ENCODE assay signal across 9 mouse cellular contexts in the genomic region with DNA sequence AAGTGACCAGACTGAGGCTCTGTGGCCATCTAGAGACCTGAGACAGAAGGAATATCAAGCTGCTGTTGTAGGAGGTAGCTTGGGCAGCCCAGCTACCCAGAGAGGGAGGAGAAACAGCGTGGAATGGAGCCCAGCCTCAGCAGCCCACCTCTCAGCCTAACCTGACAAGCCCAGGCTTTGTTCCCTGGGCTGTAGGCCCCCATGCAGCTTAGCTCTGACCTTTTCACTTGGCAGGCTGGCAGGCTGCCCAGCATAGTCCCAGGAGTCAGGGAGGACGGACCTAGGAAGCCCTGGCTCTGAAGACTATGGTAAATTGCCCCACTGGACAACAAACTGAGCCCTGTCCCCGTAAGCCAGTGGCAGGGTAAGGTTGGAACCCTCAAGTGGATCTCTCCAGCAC.
DNase-seq lines count a peak whose midpoint lies in the region; ATAC-seq and TF ChIP-seq lines count a peak whose summit lies in the region.
"Had no signal": no experiment of that assay in that cellular context is flagged by ENCODE, and none has a peak within 500 bp of the region (broad histone marks: within the 10 kb centered on the region; RNA-seq: fewer than 3 reads in every experiment).

No protein-coding gene starts in this region.

- no peaks in the 10 kb centered on the region for H3K36me3 ChIP-seq in embryonic facial prominence, embryonic 13.5 days
- H3K36me3 ChIP-seq in kidney, postnatal 0 days (ENCODE audit: insufficient read depth, low read length): no peaks in the 10 kb centered on the region
- H3K36me3 ChIP-seq in stomach, embryonic 15.5 days: no peaks in the 10 kb centered on the region

- H3K4me2 ChIP-seq in embryonic facial prominence, embryonic 13.5 days: peak overlapping the region; percentile 7; the same call in 1 of the 2 replicates
- no peak overlapping the region for H3K4me2 ChIP-seq in kidney, postnatal 0 days (ENCODE audit: low read length)
- H3K4me2 ChIP-seq in stomach, embryonic 15.5 days: no peak overlapping the region
- H3K4me2 ChIP-seq: forebrain, embryonic 13.5 days had no signal

- no peaks in the 10 kb centered on the region for H3K9me3 ChIP-seq in embryonic facial prominence, embryonic 13.5 days
- no peaks in the 10 kb centered on the region for H3K9me3 ChIP-seq in kidney, postnatal 0 days (replicated peaks; ENCODE audit: low read length)
- H3K9me3 ChIP-seq in stomach, embryonic 15.5 days: no peaks in the 10 kb centered on the region
- H3K9me3 ChIP-seq: forebrain, embryonic 13.5 days had no signal

- DNase-seq in ovary, postnatal 10 days (ENCODE audit: low spot score): peak; percentile 2
- DNase-seq in ovary, postnatal 14 days (ENCODE audit: low spot score): no peak
- peak; percentile 18 for DNase-seq in kidney, postnatal 0 days (ENCODE audit: low spot score)
- DNase-seq in left cerebral cortex, adult 9 months (ENCODE audit: low spot score in 2 of 2): no peak
- no peak for DNase-seq in B cell, adult 2 months

- TF ChIP-seq CTCF in kidney, postnatal 0 days (IDR thresholded peaks at IDR 0.05; ENCODE audit: low read depth): no peak

- peaks cover 22% of the 10 kb centered on the region for H3K4me1 ChIP-seq in embryonic facial prominence, embryonic 13.5 days
- peaks cover 10% of the 10 kb centered on the region; the same call in 1 of the 2 replicates for H3K4me1 ChIP-seq in kidney, postnatal 0 days (replicated peaks; ENCODE audit: insufficient read depth, low read length)
- peaks cover 3% of the 10 kb centered on the region; the same call in 1 of the 2 replicates for H3K4me1 ChIP-seq in stomach, embryonic 15.5 days

- H3K4me3 ChIP-seq in embryonic facial prominence, embryonic 13.5 days: no peak overlapping the region
- H3K4me3 ChIP-seq in kidney, postnatal 0 days (replicated peaks; ENCODE audit: low read depth, low read length): no peak overlapping the region
- H3K4me3 ChIP-seq in stomach, embryonic 15.5 days (replicated peaks): no peak overlapping the region
- H3K4me3 ChIP-seq: forebrain, embryonic 13.5 days had no signal

- no peaks in the 10 kb centered on the region; the same call in 1 of the 2 replicates for H3K27me3 ChIP-seq in embryonic facial prominence, embryonic 13.5 days
- H3K27me3 ChIP-seq in kidney, postnatal 0 days (ENCODE audit: insufficient read depth, low read length): no peaks in the 10 kb centered on the region
- no peaks in the 10 kb centered on the region for H3K27me3 ChIP-seq in stomach, embryonic 15.5 days (replicated peaks)
- H3K27me3 ChIP-seq: forebrain, embryonic 13.5 days had no signal

- 41% methylated on average over 3 of the region's 3 CpGs for whole genome bisulfite sequencing in embryonic facial prominence, embryonic 13.5 days
- 37% methylated on average over 3 of the region's 3 CpGs for WGBS in kidney, postnatal 0 days
- 30% methylated on average over 3 of the region's 3 CpGs for WGBS in stomach, embryonic 15.5 days

- 0 out of 2 replicates have a peak, but pooled peaks have one; percentile 32 for ATAC-seq in embryonic facial prominence, embryonic 13.5 days (ENCODE audit: insufficient number of reproducible peaks, insufficient read depth, low FRiP score, low TSS enrichment, low read depth)
- no peak for ATAC-seq in kidney, postnatal 0 days (replicated peaks; ENCODE audit: low FRiP score, low read depth)
- peak; percentile 22; the same call in 1 of the 2 replicates for ATAC-seq in stomach, embryonic 15.5 days (ENCODE audit: insufficient read depth, low FRiP score, low read depth)
- ATAC-seq: forebrain, embryonic 13.5 days; Patski had no signal

- H3K27ac ChIP-seq in embryonic facial prominence, embryonic 13.5 days: peak overlapping the region; percentile 75; the same call in 1 of the 2 replicates
- H3K27ac ChIP-seq in kidney, postnatal 0 days: 0 out of 2 replicates have a peak overlapping the region, but pooled peaks have one; percentile 36
- H3K27ac ChIP-seq in stomach, embryonic 15.5 days: no peak overlapping the region
- H3K27ac ChIP-seq: forebrain, embryonic 13.5 days had no signal

- H3K9ac ChIP-seq in embryonic facial prominence, embryonic 13.5 days: 0 out of 2 replicates have a peak overlapping the region, but pooled peaks have one; percentile 27
- no peak overlapping the region for H3K9ac ChIP-seq in kidney, postnatal 0 days (ENCODE audit: low read depth, low read length)
- H3K9ac ChIP-seq in stomach, embryonic 15.5 days: no peak overlapping the region
- H3K9ac ChIP-seq: forebrain, embryonic 13.5 days had no signal

Comparison
In these comparisons a context has a peak if more than half of its experiments do, and no peak if none do; other contexts are left out.
1. DNase-seq: peak in ovary, postnatal 10 days (single experiment) and kidney, postnatal 0 days (single experiment); none in ovary, postnatal 14 days (single experiment), left cerebral cortex, adult 9 months (0 of 2) and B cell, adult 2 months (0 of 2).